Mouse (Mus musculus) spleen, postnatal 14 days (tissue): ENCODE data around the gene Folr2.
A peak's percentile ranks its signal among the peaks of the same experiment; 100 is the strongest.

Experiments used
- DNase-seq, 2 experiments: peaks; one replicate each; pipeline ENCODE4 v3.0.0; 2021 to 2022; ENCODE audit warnings: low spot score in 2 of 2

The Folr2 gene

DNA sequence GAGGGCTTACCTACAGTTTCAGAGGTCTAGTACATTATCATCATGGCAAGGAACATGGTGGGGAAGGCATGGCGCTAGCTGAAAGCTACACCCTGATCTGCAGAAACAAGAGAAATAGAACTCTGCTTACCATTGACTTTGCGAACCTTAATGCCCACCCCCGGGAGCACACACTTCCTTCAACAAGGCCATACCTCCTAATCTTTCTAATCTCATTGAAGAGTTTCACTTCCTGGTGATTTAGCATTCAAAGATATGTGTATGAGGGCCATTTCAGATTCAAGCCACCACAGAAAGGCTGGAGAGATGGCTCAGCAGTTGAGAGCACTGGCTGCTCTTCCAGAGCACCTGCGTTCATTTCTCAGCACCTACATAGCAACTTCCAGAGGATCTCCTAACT lies at the start of gene Folr2:
Gene Folr2, minus strand, starts transcription at position 101 of the 400 bp plus-strand sequence.
- DNase-seq = no peak

DNA sequence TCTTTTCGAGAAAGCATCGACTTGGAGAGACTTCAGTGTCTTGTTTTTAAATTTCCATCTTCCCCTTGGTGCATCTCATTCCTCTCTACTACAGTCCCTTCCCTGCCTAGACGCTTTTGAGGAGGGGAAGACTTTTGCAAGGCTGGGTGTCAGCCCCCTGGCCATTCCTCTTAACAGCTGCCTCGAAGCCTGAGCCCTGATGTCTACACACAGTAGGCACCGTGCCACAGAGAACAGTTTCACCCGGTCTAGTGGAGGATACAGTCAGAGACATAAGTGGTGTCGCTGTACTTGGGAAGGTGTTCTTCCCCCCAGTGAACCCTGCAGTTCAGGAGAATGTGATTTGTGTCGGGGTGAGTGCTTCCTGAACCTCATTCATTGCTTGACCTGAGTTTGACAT lies 49.7 kb upstream of the Folr2 start:
- DNase-seq = no peak

DNA sequence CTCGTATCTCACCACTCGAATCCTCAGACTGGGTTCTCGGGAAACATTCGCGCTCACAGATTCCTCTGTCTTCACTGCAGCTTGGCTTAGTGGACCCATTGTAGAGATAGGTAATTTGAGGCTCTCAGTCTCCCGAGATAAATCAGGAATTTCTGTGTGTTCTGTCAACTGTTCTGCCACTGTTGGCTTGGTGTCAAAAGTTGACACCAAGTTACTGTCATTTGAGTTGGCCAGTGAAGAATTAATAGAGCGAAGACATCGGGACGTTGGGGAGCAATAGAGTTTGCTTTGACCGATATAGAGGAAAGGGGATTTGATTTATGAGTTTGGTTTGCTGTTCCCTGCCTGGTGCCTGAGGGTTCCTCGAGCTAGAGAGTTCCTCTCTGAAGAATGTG lies 49.3 kb upstream of the Folr2 start, which contains the start of gene Tomt:
Gene Tomt, minus strand, starts transcription at position 73 of the 395 bp plus-strand sequence.
- no peak for DNase-seq

DNA sequence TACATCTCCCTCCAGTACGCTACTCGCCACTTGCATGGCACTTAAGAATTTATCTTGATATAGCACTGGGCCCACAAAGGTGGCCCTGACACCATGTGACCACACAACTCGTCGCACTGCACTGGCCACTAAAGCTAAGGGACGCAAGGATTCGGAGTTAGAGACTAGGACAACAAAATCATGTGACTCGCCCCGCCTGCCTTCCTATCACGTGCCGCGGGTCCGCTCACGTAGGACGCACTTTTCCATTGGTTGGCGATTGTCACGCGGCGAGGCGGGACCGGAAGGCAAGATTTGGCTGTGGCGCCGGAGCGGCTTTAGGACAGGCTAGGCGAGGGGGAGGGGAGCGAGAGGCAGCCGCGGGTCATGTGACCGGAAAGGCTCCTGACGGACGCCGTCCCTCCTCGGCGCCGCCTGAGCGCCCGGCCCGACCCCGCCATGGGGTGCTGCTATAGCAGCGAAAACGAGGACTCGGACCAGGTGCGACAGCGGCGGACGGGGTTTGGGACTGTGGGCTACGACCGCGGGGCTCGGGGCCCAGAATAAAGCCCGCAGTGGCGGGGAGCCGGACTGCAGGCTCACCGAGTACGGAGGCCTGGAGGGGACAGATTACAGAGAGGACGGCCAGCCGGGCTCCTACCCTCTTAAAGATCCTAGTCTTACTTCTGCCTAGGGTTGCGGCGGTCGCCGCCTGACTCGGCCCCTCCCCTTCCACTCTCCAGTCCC lies 48.7 kb upstream of the Folr2 start, which contains the start of gene Lamtor1:
Gene Lamtor1, plus strand, starts transcription at position 344 of the 726 bp plus-strand sequence.
- peak; percentile 96 to 98 for DNase-seq

DNA sequence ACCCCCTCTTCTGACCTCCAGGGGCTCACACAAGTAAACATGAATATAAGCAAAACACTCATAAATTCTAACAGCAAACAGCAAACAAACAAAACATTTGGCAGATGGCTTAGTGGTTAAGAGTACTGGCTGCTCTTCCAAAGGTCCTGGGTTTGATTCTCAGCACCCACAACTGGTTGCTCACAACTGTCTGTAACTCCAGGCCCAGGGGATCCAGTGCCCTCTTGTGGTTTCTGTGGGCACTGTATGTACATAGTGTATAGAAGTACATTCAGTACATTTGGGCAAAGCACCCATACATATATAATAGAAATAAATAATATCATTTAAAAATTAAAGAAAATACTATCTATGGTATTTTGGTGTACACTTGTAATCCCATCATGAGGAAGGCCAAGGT lies 45.9 kb upstream of the Folr2 start:
- no peak for DNase-seq

DNA sequence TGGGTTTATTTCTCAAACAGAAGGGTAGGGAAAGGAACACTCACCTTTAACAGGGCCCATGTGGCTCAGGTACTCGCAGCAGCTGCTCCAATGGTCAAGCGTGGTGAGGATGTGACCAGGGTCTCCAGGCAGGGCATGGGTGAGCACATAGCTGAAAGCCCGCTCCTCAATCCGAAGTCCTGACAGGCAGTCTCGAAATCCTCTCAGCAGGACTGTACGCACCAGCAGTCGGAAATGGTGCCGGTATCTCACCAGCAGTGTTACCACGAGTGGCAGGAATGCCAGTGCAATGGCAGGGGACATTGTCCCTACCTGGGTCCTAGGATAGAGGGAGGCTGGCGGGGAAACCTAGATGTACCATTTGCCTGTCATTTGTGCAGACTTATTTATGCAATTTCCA lies 45.0 kb upstream of the Folr2 start:
- DNase-seq = no peak

DNA sequence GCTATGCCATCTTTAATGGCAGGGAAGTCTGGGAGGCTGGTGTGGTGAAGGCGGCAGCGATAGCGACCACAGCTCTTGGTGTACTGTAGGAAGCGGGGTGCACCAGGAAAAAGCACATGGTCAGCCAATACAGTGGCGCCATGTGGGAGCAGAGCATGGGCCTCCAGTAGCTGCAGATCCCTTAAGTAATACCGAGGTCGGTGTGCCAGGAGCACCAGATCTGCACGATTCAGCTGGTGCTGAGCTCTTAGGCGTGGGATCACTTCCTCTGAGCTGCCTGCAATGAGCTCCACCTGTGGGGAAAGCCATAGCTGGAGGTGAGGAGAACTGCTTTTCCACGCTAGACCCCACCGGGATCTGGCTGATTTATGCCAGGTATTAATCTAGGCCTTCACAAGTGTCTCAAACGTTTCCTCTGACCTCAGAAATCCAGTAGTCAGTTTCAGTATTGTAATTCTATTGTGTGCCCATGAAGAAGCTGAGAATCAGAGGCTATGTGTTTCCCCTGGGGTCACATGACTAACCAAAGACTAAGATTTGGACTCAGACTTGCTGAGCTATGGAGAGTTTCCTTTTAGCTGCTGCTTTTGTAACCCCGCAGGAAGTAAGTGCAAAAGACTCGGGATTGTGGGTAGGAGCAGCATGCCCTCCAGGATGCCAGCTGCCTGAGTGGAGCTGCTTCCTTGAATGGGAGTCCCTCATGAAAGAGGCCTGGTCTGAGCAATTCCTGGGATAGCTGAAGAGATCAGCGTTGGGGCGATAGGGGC lies 43.5 kb upstream of the Folr2 start:
- no peak for DNase-seq

DNA sequence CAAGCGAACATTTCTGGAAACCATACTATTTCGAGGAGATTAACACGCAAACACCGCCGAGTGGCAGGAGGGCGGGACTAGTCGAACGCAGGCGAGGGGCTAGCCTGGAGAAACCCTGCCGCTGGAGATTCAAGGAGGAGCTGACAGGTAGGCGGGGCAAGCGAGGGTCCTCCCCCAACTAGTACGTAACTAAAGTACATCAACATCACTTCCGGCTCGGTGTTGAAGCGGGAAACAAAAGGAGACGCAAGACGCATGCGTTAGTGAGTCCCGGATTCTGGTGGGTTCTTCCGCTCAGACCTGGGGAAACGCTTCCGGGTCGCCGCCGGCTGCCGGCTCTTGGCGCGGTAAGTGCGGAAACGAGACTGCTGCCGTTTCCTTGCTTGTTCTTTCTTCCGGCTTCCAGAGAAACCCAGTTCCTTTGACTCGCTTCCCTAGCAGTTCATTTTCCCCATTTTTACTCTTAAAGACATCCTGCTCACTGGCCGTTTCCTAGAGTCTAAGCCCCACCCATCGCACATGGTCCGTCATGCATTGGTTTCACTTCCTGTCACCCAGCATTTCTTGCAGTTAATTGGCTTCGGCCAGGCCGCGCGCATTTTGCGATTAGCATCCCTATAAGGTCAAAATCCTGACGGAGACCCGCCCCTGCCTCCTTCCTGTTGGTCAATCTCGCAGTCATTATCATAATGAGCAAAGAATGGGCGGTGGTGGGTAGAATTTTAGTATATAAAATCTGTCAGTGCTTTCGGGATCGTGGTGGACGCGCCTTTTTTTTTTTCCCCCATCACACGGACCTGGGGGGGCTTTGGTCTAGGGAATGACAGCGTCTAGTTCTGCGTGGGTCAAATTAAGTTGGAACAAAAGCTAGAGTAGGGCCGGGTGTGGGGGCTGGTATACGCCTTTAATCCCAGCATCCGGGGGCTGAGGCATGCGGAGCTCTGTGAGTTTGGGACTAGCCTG lies 39.4 kb upstream of the Folr2 start:
- DNase-seq = peak; percentile 90 to 92

DNA sequence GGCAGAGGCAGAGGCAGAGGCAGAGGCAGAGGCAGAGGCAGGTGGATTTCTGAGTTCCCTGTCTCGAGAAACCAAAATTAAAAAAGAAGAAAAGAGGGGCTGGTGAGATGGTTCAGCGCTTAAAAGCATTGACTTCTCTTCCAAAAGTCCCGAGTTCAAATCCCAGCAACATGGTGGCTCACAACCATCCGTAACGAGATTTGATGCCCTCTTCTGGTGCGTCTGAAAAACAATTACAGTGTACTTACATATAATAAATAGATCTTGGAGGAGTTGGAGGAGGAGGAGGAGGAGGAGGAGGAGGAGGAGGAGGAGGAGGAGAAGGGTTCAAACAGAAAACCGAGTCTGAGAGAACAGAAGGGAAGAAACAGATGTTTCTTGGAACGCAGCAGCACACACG lies 38.7 kb upstream of the Folr2 start:
- no peak for DNase-seq

DNA sequence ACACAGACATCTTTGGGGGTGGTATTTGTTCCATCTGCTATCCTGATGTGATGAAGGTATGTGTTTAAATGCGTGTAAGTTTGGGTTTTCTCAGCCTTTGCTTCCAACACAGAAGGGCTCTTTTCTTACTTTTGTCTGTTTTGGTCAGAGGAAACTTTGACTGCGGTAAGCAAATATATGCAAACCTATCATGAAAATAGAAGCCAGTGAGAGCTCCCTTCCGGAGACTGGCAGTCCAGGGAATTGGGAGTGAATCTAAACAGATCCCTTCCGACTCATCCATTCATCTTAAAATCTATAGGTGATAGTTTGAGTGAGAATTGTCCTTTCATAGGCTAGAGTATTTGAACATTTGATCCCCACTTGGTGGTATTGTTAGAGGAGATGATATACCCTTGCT lies 31.5 kb upstream of the Folr2 start:
- no peak for DNase-seq

DNA sequence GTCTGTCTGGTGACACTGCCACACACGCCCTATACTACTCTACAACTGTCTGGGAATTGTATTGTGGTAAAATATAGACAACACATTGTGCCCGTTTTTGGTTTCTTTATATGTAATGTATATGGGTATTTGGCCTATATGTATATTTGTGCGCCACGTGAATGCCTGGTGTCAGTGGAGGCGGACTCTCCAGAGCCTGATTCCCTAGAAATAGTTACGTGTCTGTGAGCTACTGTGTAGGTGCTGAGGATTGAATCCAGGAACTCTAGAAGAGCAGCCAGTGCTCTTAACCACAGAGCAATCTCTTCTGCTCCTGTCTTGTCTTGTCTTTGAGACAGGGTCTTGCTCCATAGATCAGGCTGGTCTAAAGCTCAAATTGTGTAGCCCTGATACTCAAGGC lies 29.3 kb upstream of the Folr2 start:
- no peak for DNase-seq

DNA sequence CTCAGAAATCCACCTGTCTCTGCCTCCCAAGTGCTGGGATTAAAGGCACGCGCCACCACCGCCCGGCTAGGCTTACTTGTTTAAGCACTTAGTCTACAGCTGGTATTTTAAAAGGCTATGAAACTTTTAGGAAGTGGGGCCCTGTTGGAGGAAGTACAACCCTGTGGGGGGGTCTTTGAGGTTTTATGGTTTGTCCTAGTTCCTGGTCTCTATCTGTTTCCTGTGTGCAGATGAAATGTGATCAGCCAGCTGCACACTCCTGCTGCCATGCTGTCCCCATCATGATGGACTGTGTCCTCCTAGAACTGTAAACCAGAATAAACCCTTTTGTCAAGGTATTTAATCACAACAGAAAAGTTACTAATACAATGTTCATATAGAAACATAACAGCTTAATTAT lies 27.2 kb upstream of the Folr2 start:
- no peak for DNase-seq

DNA sequence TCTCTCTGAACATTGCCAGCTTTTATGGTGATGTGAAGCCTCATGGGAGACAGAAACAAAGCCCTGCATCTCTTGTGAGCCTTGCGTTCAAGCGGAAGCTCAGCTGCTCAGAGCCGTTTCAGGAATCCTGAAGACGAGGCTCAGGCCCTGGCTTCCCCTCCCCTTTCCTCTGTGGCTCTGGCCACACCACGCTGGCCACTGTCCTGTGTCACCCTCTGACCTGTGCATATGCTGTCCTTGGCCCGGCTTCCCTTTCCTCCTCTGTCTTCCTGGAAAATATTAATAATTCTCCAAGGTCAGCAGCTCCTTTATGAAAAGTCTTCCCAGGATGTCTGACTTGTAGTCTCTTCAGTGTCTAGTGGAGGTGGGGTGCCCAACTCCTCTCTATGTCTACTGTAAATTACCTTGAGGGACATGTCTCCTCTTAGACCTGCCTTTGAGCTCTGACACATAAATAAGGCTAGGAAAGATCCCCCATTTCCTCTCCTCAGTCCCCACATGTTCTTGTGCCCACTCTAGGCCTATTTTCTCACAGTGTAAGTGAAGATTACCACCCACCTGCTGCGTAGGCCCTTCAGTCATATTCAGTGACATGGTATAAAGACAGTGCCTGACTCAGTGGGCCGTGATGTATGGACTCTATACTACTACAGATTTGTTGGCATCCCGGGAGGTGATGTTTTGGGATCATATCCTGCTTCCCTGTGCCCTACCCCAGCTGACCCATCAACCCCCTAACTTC lies 25.6 kb upstream of the Folr2 start:
- DNase-seq = no peak

DNA sequence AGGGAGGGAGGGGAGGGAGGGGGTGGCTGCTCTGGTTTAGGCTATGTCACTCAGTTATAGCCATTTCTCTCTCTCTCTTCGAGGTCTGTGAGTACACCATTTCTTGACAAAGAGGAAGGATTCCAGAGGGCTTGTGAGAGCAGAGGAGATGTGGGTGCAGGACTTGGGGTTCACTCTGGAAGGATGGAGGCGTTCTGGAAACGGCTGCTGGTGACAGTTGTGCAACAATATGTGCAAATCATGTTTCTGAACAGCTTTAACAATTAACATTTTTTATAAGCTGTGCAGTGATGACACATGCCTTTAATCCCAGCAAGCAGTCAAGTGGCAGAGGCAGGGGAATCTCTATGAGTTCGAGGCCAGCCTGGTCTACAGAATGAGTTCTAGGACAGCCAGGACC lies 23.9 kb upstream of the Folr2 start:
- DNase-seq = no peak

DNA sequence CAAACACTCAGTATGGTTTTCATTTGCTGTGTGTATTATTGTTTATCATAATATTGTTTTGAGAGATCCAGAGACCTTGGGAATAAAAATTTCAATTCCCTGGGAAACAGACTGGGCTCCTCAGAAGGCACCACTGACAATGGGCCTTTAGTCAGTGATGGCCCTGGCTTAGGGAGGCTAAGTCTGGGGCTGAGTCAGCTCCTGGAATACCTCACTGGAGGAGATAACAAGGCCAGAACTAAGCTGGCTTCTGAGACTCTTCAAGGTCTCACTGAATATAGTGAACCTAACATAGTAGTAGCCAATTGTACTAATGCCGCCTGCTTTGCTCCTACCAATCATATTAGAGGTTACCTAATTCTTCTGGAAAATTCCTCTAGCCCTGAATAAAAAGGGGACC lies 19.0 kb upstream of the Folr2 start:
- no peak for DNase-seq

DNA sequence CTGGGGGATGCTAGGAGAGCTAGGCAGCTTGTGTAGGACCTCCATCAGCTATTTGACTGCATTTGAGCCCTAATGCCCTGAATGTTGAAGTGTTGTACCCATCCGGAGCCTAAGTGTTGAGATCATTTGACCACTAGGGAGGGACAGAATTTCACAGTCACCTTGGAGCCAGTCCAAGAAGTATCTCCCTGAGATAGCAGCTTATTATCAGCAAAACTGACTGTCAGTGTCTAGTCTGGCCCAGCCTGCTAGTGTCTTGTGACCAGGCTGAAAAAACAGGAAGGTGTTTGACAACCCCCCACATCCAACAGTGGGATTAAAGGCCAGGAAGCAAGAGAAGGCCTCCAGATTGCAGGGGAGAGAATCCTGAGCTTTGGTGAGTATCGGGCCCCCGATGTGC lies 14.3 kb upstream of the Folr2 start:
- DNase-seq = no peak

DNA sequence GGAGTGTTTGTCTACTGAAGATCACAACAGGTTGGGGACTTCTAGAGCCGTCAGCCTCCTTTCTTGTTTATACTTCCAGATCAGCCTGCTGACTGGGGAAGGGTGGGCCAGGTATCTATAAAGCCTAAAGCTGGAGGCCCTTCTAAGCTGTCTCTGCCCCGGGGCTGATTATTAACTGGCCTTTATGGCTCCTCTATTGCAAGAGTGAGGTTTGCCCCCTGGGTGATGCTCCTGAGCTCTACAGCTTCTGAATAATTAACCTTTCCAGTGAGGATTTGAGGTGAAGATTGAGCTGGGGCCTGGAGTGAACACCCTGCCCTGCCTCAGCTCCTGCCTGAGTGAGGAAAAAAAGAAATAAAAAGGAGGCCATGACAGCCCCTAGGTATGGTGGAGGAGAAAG lies 13.6 kb upstream of the Folr2 start, which contains the start of gene Folr1:
Gene Folr1, minus strand, starts transcription at position 160 of the 400 bp plus-strand sequence.
- DNase-seq = no peak

DNA sequence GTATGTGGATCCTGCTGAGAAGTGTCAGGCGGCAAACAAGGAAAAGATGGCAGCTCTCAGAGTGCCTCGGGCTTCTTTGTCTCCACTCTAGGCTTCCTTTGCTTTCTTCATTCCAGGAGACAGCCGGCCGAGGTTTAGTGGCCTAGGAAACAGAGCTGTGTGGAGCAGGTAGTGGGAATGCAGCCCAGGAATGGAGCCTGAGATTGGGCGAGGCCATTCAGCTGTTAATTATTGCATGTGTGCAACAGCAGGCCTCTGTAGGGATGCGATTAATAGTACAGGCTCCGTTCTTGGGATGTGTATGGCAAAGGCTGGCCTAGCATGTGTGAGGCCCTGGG lies 12.1 kb upstream of the Folr2 start:
- no peak for DNase-seq

DNA sequence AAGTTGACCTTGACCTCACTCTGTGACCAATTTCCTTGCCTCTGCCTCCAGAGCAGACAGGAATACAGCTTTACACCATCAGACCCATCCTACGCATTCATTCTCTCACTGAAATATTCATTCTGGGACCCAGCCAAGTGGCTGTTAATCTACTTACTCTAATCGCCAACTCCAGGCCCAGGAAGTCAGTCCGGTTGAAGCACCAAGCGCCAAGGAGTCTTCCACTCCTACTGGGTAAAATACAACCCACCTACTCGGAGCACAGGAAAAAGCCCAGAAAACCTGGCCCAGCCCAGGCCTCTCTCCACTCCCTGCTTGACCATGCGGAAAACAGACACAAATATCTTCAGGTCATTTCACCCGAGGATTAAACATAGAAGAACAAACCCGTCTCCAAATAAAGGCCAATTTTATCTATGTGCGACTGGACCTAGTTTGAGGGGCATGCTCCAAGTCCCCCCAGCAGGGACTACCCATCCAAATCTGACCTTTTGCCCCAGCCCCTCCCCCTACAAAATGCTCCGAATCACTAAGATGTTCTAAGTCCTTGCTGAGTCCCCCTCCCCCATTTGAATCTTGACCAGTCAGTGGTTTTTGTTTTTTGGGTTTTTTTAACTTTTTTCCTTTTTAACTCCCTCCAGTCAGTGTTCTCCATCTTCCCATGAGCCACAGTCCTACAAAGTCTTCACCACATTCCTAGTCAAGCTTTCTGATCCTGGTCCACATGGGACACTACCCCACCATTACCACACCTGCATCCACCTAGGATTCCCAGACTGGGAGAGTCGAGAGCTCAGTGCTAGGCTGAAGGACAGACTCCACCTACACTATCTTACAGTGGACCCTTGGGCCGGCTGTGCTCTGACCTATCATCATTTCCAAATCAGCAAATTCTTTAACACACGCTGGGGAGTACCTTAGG lies 11.5 kb upstream of the Folr2 start:
- no peak for DNase-seq

DNA sequence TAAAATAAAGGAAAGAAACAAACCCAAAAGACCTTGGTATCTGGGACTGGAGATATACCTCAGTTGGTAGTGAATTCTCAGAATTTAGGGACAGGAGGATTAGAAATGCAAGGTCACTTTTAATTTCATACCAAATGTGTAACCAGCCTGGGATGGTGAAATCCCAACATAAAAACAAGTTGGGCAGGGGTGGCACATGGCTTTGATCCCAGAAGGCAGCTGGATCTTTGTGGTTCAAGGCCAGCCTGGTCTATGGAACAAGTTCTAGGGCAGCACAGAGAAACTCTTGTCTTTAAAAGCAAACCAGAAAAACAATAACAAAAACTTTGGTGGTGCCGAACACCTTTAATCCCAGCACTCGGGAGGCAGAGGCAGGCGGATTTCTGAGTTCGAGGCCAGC lies 10.5 kb upstream of the Folr2 start:
- DNase-seq = no peak
